Mouse (Mus musculus): ENCODE data around the gene Topaz1.

- TF ChIP-seq CTCF (IDR thresholded peaks at IDR 0.05) (no peak), EP300 (IDR thresholded peaks at IDR 0.05) (no peak; the same call in 1 of the 2 replicates)
Measured at GRCm38 (mm10) chr9:122757614-122758013, 10.5 kb downstream of the Topaz1 start.

Measured in lung, postnatal 0 days (tissue).